Mouse (Mus musculus): ENCODE results near the gene Tmem14c. TPM values are rescaled to one million over a fixed set of nuclear protein-coding genes. Genes with fewer than 3 reads are reported as not detected.

The Tmem14c gene
- total RNA-seq, 2 experiments from 2014 or later: 149 to 198 TPM

DNA sequence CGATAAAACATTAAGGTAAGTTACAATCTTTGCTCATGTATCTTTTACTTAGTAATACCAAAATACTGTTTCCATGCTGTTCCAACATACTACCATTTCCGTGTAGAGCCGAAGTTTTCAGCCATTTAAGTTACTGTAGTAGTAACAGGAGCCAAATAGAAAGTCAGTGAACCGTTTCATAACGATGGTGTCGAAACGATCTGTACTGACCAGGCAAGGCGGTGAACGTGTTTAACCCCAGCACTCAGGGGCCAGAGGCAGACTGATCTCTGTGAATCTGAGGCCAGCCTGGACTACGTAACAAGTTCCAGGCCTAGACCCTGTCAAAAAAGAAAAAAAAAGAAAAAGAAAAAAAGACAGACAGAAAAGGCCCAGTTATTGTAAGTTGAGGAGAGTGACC, 7.8 kb upstream of the Tmem14c start:
- DNase-seq: no peak

DNA sequence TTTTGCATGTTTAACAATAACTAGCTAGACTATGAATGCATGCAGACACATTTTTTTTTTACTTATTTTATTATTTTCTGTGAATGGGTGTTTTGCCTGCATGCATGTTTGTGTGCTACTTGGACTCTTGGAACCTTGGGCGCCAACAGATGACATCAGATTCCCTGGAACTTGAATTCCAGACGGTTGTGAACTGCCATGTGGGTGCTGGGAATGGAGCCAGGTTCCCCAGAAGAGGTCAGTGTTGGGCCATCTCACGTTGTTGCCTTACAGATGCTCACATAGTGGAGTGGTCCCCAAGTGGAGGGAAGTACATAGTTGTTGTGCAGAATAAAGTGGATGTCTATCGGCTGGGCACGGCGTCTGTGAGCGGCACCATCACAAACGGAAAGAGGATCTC, 7.1 kb upstream of the Tmem14c start:
- no peak for DNase-seq

DNA sequence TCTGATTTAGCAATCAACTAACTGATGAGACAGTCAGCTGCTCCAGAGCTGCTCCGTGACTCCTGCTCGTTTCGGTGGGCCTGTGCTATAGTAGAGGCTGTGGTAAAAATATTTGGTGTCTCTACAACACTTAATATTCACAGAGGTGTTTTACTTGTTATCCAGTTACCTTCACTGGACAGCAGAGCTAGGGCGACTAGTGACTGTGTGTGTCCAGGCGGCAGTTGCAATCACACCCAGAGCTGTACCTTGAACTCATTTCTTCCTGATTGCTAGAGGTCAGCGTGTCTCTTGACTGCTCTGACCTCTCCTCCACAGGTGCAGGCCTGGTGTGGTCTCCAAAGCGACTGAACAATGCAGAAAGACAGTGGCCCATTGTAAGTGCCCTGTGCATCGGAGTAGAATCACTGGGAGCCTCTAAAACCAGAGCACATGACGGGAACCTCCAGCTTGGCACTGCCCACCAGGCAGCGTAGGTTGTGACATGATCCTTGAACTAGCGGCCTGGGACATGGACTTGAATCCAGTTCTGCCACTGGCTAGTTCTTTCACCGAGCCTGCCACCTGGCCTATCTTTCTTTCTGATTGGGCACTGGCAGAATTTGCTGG, 809 bp downstream of the Tmem14c start:
- peak; percentile 32 to 35 for DNase-seq

DNA sequence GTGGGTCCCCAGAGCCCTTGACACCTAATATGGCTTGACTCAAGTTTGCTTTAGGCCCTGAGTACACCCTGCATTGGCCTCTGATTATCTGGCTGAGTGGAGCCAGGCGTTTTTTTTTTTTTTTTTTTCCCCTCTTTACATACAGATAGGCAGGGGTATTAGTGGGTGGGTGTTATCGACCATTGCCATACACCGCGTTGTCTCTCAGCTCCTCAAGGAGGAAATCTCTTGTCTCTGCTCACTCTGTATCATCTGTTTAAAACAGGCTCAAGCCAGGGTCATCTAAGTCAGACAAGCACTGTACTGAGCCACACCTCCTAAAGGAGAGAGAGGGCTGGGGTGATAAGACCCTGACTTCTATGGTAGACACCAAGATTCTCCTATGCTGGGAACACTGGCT, 1.7 kb downstream of the Tmem14c start:
- DNase-seq: no peak

DNA sequence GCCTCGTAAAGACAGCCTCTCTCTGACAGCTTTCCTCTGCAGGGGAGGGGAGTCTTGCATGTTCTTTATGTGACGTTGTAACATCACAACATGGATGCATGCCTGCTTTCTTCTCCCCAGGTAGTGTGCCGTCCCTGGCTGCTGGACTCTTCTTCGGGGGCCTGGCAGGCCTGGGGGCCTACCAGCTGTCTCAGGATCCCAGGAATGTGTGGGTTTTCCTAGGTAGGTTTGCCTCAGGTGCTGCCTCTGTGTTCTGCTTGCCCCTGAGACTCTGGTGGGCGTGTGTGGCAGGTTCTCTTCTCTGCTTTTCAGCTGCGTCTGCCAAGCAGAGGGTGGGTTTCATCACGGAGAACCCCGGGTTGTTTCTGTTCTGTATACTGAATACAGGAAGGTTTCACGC, 2.1 kb downstream of the Tmem14c start:
- DNase-seq: no peak

DNA sequence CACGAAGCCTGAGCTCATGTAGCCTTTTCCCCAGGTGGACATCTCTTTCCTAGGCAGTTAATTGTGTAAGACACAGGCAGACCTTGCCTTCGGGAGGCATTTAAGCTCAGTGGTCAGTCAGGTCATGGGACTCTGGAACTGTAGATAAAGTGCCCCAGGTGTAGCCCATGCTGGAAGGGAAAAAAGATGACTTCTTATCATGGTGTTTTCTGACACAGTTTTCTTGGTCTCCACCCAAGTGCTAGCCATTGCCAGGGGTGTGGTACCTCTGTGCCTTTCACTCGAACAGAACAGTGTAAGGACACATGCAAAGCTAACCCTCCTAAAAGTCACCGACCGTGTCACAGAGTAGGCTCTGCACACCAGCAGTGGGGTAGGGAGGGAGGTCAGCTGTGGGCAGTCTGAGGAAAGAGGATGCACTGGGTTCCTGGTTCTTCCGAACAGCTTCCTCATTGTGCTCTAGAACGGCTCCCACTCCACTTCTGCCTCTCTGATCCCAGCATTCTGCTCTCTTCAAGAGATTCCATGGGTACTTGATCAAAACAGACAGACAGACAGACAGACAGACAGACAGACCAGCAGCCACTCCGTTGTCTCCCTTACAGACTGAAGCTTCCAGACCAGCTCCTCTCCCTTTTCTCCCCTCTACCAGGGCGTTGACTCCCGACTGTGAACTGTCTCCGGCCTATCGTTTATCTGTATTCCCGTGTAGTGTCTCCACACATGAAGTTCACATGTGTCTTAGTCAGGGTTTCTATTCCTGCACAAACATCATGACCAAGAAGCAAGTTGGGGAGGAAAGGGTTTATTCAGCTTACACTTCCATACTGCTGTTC, 2.9 kb downstream of the Tmem14c start:
- DNase-seq: no peak

DNA sequence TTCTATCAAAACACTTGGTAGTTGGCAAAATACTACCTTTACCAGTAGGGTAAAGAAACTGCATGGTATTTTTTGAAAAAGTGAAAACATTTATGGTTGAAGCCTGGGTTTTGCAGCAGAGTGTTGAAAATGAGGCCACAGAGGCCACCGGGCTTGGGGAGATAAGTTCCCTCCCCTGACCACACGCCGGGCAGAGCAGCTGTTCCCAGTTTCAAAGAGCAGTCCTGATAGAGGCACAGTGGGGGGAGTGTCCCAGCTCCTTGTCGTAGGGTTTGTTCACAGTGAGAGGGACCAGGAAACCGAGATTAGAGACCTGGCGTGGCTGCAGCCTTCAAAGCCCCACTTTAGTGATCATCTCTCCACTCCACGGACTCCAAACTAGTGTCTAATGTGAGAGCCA, 4.4 kb downstream of the Tmem14c start:
- no peak for DNase-seq

DNA sequence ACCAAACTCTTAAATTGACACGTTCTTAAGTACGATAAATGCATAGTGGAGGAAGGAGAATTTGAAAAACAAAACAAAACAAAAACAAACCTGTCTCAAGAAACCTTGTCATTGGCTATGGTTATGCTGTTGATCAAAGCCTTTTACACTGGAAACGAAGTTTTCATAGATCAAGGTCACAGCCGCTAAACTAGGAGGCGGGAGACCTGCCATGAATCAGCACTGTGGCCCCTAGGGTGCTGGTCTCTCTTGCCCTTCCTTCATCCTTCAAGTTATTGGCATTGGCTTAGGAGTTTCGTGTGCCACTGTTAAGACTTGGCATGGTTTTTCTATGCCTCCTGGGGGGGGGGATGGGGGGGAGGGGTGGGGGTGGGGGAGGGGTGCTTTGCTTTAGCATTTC, 5.5 kb downstream of the Tmem14c start:
- peak; percentile 15 to 43 for DNase-seq

DNA sequence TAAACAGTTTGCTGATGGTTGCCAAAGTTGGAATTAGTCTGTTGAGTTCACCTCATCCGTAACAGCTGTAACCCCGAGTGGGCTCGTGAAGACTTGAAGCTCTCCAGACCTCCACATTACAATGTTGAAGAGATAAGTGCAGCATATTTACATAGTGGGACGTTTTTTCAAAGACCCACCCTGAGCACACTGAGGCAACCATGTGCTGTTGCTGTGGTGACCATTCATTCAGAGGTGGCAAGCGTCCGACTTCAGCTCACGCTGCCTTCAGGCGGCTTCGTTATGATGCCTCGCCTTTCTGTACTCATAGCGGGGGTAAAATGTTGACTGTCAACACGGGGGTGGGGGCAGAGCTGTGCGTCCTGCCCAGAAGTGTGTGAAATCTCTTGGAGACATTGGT, 6.0 kb downstream of the Tmem14c start:
- no peak for DNase-seq

DNA sequence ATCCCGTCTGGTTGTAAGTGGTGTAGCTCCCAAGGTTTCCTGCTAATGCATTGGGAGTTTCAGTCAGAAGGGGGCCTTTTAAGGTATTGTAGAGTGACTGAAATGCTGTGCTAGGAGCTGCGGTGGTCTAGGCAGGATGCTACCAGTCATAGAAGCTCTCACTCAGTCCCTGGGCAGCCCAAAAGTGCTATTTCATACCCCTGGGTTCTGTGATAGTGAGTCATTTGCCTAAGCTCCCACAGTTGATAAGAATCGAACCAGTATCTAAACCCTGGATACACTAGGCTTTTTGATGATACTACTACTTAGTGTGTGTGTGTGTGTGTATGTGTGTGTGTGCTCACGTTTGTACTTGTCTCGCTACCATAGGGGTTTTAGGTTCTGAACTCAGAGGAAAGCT, 14.0 kb downstream of the Tmem14c start:
- no peak for DNase-seq

DNA sequence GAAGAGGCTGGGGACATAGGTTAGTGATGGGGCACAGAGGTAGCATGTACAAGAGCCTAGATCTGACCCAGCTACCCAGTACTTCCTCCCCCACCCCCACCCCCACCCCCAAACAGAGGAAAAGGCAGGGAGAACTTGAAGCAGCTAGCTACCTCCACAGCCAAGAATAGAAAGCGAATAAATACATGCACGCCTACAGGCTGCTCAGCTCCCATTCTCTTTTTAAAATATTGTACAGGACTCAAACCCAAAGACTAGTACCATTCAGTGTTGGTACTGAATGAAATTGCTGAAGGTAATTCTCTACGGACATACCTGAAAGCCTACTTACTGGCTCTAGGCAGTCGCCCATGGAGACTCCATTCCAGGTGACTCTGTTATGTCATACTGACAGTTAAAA, 26.4 kb downstream of the Tmem14c start:
- DNase-seq: no peak

DNA sequence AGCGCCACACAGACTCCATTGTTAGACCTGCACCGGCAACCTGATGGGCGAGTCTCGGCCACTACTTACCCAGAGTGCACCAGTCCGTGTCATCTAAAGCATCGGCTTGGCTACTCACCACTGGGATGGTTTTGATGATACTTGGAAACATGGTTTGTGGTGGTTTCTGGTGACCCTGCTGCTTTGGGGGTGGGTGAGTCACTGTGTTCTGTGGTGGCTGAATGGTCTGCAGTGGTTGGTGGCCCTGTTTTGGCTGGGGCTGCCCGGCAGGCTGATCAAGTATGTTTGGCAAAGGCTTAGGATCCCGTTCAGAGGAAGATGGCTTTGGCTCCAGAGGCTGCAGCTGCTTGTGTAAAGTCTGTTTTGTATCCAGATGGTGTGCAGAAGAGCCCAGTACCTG, 29.8 kb downstream of the Tmem14c start:
- DNase-seq: no peak

DNA sequence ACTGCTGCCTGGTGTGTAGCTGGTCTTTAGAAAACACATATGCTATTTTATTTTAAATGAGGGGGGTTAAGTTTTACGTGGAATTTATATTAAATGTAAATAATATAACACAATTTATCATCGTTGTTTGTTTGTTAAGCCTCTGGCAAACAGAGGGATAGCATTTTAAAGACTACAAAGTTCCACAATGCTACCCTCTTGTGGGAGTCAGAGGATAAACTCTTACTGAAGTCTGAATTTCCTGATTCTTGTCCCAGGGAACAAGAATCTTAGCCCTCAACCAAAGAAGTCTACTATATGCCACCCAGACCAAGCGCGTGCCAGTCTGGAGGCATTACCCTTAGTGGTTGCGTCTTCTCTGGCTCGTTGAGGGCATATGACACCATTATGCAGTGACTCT, 31.2 kb downstream of the Tmem14c start:
- no peak for DNase-seq

DNA sequence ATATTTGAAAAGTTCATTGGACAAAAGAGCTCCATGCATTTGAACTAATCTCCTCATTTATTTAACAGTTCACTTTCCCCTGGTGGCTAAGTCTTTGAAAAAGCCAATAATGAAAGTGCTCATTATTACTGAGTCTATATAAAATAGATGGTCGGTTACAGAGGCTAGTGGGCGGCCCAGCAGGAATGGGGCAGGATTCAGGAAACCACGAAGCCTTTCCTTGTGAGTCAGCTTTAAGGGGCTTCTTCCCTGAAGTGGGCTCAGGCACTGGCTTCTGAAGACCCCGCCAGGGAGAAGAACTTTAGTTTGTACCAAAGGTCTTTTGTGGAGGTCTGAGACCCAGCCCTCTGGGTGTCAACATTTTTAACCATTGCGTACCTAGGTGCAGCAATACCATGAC, 35.9 kb downstream of the Tmem14c start:
- DNase-seq: no peak

DNA sequence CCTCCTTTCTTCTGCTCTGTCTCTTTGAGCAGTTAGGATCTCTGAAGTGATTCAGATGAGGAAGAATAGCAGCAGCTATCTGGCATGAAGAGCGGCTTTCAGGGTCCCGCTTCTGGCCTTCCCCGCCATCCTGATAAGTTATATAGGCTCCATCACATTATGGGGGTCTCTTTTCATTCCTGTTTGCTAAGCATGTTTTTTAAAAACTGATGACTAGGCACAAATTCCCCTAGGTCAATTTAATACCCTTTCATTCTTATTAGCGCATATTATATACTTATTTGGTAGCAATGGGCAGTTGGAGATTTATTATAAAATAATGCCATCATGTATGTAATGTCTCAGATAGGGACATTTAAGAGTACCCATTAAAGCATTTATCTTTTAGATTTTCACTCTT, 51.5 kb downstream of the Tmem14c start:
- no peak for DNase-seq

DNA sequence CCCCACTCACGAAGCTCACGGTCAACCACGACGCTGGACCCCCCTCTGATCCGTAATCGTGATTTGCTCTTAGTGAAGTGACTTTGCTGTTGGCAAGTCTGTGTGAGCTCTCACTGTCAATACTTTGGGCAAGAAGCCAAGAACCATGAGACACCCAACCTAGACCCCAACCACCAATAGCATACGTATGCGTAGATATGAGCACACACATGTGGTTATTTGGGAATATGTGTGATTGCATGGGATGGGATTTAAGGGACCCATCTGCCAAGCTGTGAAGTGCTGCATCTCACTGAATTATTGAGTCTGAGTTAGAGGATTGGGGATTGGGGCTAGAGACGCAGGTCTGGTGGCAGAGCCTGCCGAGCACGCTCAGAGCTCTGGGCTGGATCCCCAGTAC, 55.5 kb downstream of the Tmem14c start:
- no peak for DNase-seq

Other genes with a start within 250 kb of the Tmem14c start
- gene Gcnt2, start 156.5 kb upstream of the Tmem14c start, total RNA-seq (2021): 1 to 10 TPM; 6.0 to 9.1 TPM
- gene Pak1ip1, start 15.3 kb upstream of the Tmem14c start, total RNA-seq (2021): 10 to 100 TPM; 62.7 to 63.9 TPM
- gene Mak, start 63.4 kb downstream of the Tmem14c start, total RNA-seq (2021): not detected
- gene Gcm2, start 94.7 kb downstream of the Tmem14c start, total RNA-seq (2021): not detected
- not detected for gene Sycp2l, start 98.0 kb downstream of the Tmem14c start, total RNA-seq (2021)
- under 1 TPM; 0.33 to 0.60 TPM for gene Elovl2, start 204.1 kb downstream of the Tmem14c start, total RNA-seq (2021)
- gene Smim13, start 233.6 kb downstream of the Tmem14c start, total RNA-seq (2021): 10 to 100 TPM; 11.4 to 13.7 TPM

All from adrenal gland, postnatal 36 days (tissue).